Mouse (Mus musculus): ENCODE data around the gene Tbc1d24. TPM values are rescaled to one million over a fixed set of nuclear protein-coding genes. Genes with fewer than 3 reads are reported as not detected.

Tbc1d24 gene
- polyA plus RNA-seq, 1 experiment from 2014 or later: 34.7 TPM

DNA sequence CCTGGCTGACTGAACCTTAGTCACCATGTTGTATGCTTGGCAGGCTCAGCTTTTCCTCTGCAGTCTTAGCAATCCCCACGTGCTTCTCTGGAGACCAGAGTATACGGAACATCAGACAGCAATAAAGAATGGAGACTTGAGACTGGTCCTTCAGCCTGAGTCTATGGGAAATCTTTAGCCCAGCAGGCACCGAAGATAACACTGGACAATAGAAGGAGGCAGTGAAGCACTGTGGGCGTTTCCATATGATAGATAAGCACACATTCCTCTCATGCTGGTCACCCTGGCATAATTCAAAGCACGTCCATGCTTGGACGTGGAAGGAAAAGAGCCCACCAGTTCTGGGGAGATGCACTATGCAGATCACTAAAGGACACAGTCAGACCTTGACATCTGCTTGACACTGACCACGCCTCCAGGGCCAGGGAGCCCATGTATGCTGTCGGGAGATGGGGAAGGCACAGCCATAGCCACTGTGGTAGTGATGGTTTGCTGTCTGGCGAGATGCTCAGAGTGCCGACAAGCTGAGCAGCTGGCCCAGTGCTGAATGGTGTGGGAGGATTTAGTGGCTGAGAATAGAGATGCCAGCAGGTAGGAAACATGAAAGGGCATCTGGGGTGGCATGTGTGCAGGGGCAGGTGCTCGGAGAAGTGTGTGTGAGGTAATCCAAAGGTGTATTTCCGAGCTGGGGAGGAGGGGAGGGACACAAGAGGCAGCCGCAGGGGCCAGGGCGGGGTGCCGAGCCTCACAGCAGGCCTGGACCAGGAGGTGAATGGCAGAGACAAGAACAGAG, 8.1 kb downstream of the Tbc1d24 start:
- no peak overlapping the region for H3K4me2 ChIP-seq (ENCODE audit: low read depth, low read length)
- 67% methylated on average over 15 of the region's 15 CpGs for WGBS
- no peaks in the 10 kb centered on the region for H3K9me3 ChIP-seq (ENCODE audit: control insufficient read depth, low read length)
- no peaks in the 10 kb centered on the region for H3K4me1 ChIP-seq (ENCODE audit: control insufficient read depth, insufficient read depth, low read length)
- no peak overlapping the region for H3K27ac ChIP-seq (ENCODE audit: low read depth, low read length)
- no peak overlapping the region for H3K9ac ChIP-seq (replicated peaks; ENCODE audit: low read depth, low read length)
- H3K27me3 ChIP-seq (ENCODE audit: control insufficient read depth, insufficient read depth, low read length): no peaks in the 10 kb centered on the region
- ATAC-seq (ENCODE audit: low read depth): no peak
- no peaks in the 10 kb centered on the region for H3K36me3 ChIP-seq (ENCODE audit: control insufficient read depth, insufficient read depth, low read length)
- no peak overlapping the region for H3K4me3 ChIP-seq (ENCODE audit: low read depth, low read length)

DNA sequence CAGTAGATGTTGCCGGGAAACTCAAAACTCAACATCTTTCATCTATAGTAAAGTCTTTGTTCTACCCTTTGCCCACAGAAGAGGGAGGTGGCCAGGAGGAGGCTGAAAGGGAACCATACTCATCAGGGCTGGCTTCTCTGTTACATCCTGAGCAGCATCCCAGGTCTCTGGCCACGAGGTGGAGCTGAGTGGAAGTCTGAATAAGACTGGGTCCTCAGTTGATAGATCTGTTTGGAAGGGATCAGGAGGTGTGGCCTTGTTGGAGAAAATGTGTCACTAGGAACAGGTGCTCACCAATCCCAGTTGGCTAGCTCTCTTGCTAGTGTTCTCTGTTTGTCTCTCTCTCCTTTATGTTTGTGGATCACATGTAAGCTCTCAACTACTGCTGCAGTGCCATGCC, 10.0 kb downstream of the Tbc1d24 start:
- H3K9me3 ChIP-seq (ENCODE audit: control insufficient read depth, low read length): no peaks in the 10 kb centered on the region
- no peak overlapping the region for H3K4me2 ChIP-seq (ENCODE audit: low read depth, low read length)
- no peak overlapping the region for H3K4me3 ChIP-seq (ENCODE audit: low read depth, low read length)
- H3K4me1 ChIP-seq (ENCODE audit: control insufficient read depth, insufficient read depth, low read length): no peaks in the 10 kb centered on the region
- no peak overlapping the region for H3K9ac ChIP-seq (replicated peaks; ENCODE audit: low read depth, low read length)
- H3K27me3 ChIP-seq (ENCODE audit: control insufficient read depth, insufficient read depth, low read length): no peaks in the 10 kb centered on the region
- H3K27ac ChIP-seq (ENCODE audit: low read depth, low read length): no peak overlapping the region
- ATAC-seq (ENCODE audit: low read depth): no peak
- WGBS: 47% methylated on average over 2 of the region's 2 CpGs
- no peaks in the 10 kb centered on the region for H3K36me3 ChIP-seq (ENCODE audit: control insufficient read depth, insufficient read depth, low read length)

GRCm38 (mm10) chr17:24193769-24194168, 11.6 kb downstream of the Tbc1d24 start:
- H3K9me3 ChIP-seq (ENCODE audit: control insufficient read depth, low read length): no peaks in the 10 kb centered on the region
- H3K27me3 ChIP-seq (ENCODE audit: control insufficient read depth, insufficient read depth, low read length): no peaks in the 10 kb centered on the region
- no peaks in the 10 kb centered on the region; the same call in 1 of the 2 replicates for H3K36me3 ChIP-seq (ENCODE audit: control insufficient read depth, insufficient read depth, low read length)
- H3K4me1 ChIP-seq (ENCODE audit: control insufficient read depth, insufficient read depth, low read length): no peaks in the 10 kb centered on the region
- H3K9ac ChIP-seq (replicated peaks; ENCODE audit: low read depth, low read length): no peak overlapping the region
- ATAC-seq (ENCODE audit: low read depth): no peak
- 93% methylated on average over 5 of the region's 5 CpGs for WGBS
- H3K4me3 ChIP-seq (ENCODE audit: low read depth, low read length): no peak overlapping the region
- no peak overlapping the region for H3K27ac ChIP-seq (ENCODE audit: low read depth, low read length)
- no peak overlapping the region for H3K4me2 ChIP-seq (ENCODE audit: low read depth, low read length)

DNA sequence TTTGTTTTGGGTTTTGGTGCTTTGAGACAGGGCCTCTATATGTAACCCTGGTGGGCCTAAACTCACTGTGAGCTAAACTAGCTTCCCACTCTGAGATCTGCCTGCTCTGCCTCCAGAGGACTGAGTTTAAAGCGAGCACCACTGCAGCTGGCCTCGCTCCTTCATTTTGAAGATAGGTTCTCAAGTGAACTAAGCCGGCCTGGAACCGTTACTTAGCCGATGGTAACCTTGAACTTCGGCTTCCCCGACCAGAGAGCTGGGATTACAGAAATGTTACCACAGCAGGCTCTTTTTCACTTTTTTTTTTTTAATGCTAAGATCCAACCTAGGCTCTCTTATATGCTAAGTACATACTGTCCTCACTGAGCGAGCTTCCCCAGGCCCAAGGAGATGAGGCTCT, 12.1 kb downstream of the Tbc1d24 start:
- 94% methylated on average over 8 of the region's 8 CpGs for WGBS
- no peak overlapping the region for H3K4me3 ChIP-seq (ENCODE audit: low read depth, low read length)
- no peak for ATAC-seq (ENCODE audit: low read depth)
- H3K27ac ChIP-seq (ENCODE audit: low read depth, low read length): no peak overlapping the region
- H3K4me2 ChIP-seq (ENCODE audit: low read depth, low read length): no peak overlapping the region
- no peaks in the 10 kb centered on the region; the same call in 1 of the 2 replicates for H3K36me3 ChIP-seq (ENCODE audit: control insufficient read depth, insufficient read depth, low read length)
- H3K9ac ChIP-seq (replicated peaks; ENCODE audit: low read depth, low read length): no peak overlapping the region
- H3K9me3 ChIP-seq (ENCODE audit: control insufficient read depth, low read length): no peaks in the 10 kb centered on the region
- no peaks in the 10 kb centered on the region for H3K27me3 ChIP-seq (ENCODE audit: control insufficient read depth, insufficient read depth, low read length)
- H3K4me1 ChIP-seq (ENCODE audit: control insufficient read depth, insufficient read depth, low read length): no peaks in the 10 kb centered on the region

DNA sequence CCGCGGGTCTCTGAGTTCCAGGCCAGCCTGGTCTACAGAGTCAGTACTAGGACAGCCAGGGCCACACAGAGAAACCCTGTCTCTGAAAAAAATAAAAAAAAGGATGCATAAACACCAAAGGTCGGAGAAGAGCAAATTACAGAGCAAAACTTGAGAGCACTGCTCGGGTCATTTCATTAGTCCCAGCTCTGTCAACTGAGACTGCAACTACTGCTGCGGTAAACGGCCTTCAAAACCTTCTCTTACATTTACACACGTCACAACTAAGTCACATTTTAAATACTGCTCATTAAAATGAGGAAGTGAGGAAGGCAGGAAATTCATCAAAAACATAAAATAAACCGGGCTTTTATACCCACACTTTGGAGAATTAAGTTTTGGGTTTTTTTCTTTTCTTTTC, 12.5 kb downstream of the Tbc1d24 start:
- ATAC-seq (ENCODE audit: low read depth): no peak
- Histone ChIP-seq H3K27ac (ENCODE audit: low read depth, low read length) (no peak overlapping the region), H3K4me3 (ENCODE audit: low read depth, low read length) (no peak overlapping the region), H3K9ac (replicated peaks; ENCODE audit: low read depth, low read length) (no peak overlapping the region), H3K4me2 (ENCODE audit: low read depth, low read length) (no peak overlapping the region), H3K27me3 (ENCODE audit: control insufficient read depth, insufficient read depth, low read length) (no peaks in the 10 kb centered on the region), H3K4me1 (ENCODE audit: control insufficient read depth, insufficient read depth, low read length) (no peaks in the 10 kb centered on the region), H3K36me3 (ENCODE audit: control insufficient read depth, insufficient read depth, low read length) (peaks cover under 1% of the 10 kb centered on the region; the same call in 1 of the 2 replicates), H3K9me3 (ENCODE audit: control insufficient read depth, low read length) (no peaks in the 10 kb centered on the region)
- 88% methylated on average over 8 of the region's 8 CpGs for WGBS

DNA sequence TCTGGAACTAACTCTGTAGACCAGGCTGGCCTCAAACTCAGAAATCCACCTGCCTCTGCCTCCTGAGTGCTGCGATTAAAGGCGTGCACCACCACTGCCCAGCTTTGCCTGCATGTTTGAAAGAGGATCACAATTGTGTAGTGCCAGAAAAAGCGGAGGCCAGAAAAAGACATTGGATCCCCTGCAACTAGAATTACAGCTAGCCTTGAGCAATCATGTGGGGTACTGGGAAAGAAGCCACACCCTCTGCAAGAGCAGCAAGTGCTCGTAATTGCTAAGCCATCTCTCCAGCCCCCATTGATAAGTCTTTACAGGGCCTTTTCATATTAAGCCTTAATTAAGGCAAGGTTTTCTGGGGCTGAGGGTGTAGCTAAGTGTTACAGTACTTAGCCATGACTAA, 13.9 kb downstream of the Tbc1d24 start:
- no peaks in the 10 kb centered on the region for H3K27me3 ChIP-seq (ENCODE audit: control insufficient read depth, insufficient read depth, low read length)
- ATAC-seq (ENCODE audit: low read depth): no peak
- H3K27ac ChIP-seq (ENCODE audit: low read depth, low read length): no peak overlapping the region
- peaks cover 2% of the 10 kb centered on the region; the same call in 1 of the 2 replicates for H3K36me3 ChIP-seq (ENCODE audit: control insufficient read depth, insufficient read depth, low read length)
- H3K9me3 ChIP-seq (ENCODE audit: control insufficient read depth, low read length): no peaks in the 10 kb centered on the region
- no peak overlapping the region for H3K9ac ChIP-seq (replicated peaks; ENCODE audit: low read depth, low read length)
- 81% methylated on average over 4 of the region's 4 CpGs for WGBS
- H3K4me3 ChIP-seq (ENCODE audit: low read depth, low read length): no peak overlapping the region
- H3K4me2 ChIP-seq (ENCODE audit: low read depth, low read length): no peak overlapping the region
- H3K4me1 ChIP-seq (ENCODE audit: control insufficient read depth, insufficient read depth, low read length): no peaks in the 10 kb centered on the region

- no peak overlapping the region for H3K27ac ChIP-seq (ENCODE audit: low read depth, low read length)
- no peaks in the 10 kb centered on the region for H3K27me3 ChIP-seq (ENCODE audit: control insufficient read depth, insufficient read depth, low read length)
- no peak for ATAC-seq (ENCODE audit: low read depth)
- H3K4me2 ChIP-seq (ENCODE audit: low read depth, low read length): no peak overlapping the region
- H3K9ac ChIP-seq (replicated peaks; ENCODE audit: low read depth, low read length): no peak overlapping the region
- 89% methylated on average over 2 of the region's 2 CpGs for WGBS
- no peaks in the 10 kb centered on the region for H3K4me1 ChIP-seq (ENCODE audit: control insufficient read depth, insufficient read depth, low read length)
- no peak overlapping the region for H3K4me3 ChIP-seq (ENCODE audit: low read depth, low read length)
- H3K9me3 ChIP-seq (ENCODE audit: control insufficient read depth, low read length): no peaks in the 10 kb centered on the region
- peaks cover 4% of the 10 kb centered on the region for H3K36me3 ChIP-seq (ENCODE audit: control insufficient read depth, insufficient read depth, low read length)
Measured at GRCm38 (mm10) chr17:24190934-24191333, 14.4 kb downstream of the Tbc1d24 start.

GRCm38 (mm10) chr17:24174259-24174658, 31.1 kb downstream of the Tbc1d24 start:
- peaks cover 6% of the 10 kb centered on the region for H3K4me1 ChIP-seq (ENCODE audit: control insufficient read depth, insufficient read depth, low read length)
- no peak overlapping the region for H3K9ac ChIP-seq (replicated peaks; ENCODE audit: low read depth, low read length)
- no peaks in the 10 kb centered on the region for H3K36me3 ChIP-seq (ENCODE audit: control insufficient read depth, insufficient read depth, low read length)
- H3K27ac ChIP-seq (ENCODE audit: low read depth, low read length): no peak overlapping the region
- no peak overlapping the region for H3K4me2 ChIP-seq (ENCODE audit: low read depth, low read length)
- H3K4me3 ChIP-seq (ENCODE audit: low read depth, low read length): no peak overlapping the region
- no peak for ATAC-seq (ENCODE audit: low read depth)
- H3K27me3 ChIP-seq (ENCODE audit: control insufficient read depth, insufficient read depth, low read length): no peaks in the 10 kb centered on the region
- 80% methylated on average over 3 of the region's 3 CpGs for WGBS
- H3K9me3 ChIP-seq (ENCODE audit: control insufficient read depth, low read length): no peaks in the 10 kb centered on the region

GRCm38 (mm10) chr17:24173423-24173822, 31.9 kb downstream of the Tbc1d24 start:
- Histone ChIP-seq H3K9ac (replicated peaks; ENCODE audit: low read depth, low read length) (no peak overlapping the region), H3K4me3 (ENCODE audit: low read depth, low read length) (no peak overlapping the region), H3K9me3 (ENCODE audit: control insufficient read depth, low read length) (no peaks in the 10 kb centered on the region), H3K36me3 (ENCODE audit: control insufficient read depth, insufficient read depth, low read length) (no peaks in the 10 kb centered on the region), H3K4me2 (ENCODE audit: low read depth, low read length) (no peak overlapping the region), H3K27me3 (ENCODE audit: control insufficient read depth, insufficient read depth, low read length) (no peaks in the 10 kb centered on the region), H3K4me1 (ENCODE audit: control insufficient read depth, insufficient read depth, low read length) (peaks cover 6% of the 10 kb centered on the region), H3K27ac (ENCODE audit: low read depth, low read length) (no peak overlapping the region)
- no peak for ATAC-seq (ENCODE audit: low read depth)
- WGBS: 11% methylated on average over 3 of the region's 3 CpGs
